Mouse (Mus musculus): ENCODE measurements around the gene Mis18a.

Mis18a gene

GRCm38 (mm10) chr16:90704161-90704825 lies 22.9 kb downstream of the Mis18a start:
- no peak for DNase-seq (ENCODE audit: low spot score in 2 of 2)

GRCm38 (mm10) chr16:90703646-90704045 lies 23.6 kb downstream of the Mis18a start:
- DNase-seq (ENCODE audit: low spot score in 2 of 2), result no peak

- DNase-seq (ENCODE audit: low spot score in 2 of 2), result no peak
These were observed 25.7 kb downstream of the Mis18a start for GRCm38 (mm10) chr16:90701541-90701940.

GRCm38 (mm10) chr16:90699390-90699789 lies 27.8 kb downstream of the Mis18a start:
- no peak for DNase-seq (ENCODE audit: low spot score in 2 of 2)

- no peak for DNase-seq (ENCODE audit: low spot score in 2 of 2)
These were observed 30.9 kb downstream of the Mis18a start for GRCm38 (mm10) chr16:90696306-90696705.

GRCm38 (mm10) chr16:90695121-90695520 lies 32.1 kb downstream of the Mis18a start:
- DNase-seq (ENCODE audit: low spot score in 2 of 2), result no peak

- no peak for DNase-seq (ENCODE audit: low spot score in 2 of 2)
These were observed 32.5 kb downstream of the Mis18a start for GRCm38 (mm10) chr16:90694719-90695118.

GRCm38 (mm10) chr16:90693625-90694024 lies 33.6 kb downstream of the Mis18a start:
- no peak for DNase-seq (ENCODE audit: low spot score in 2 of 2)

GRCm38 (mm10) chr16:90692704-90693385 lies 34.4 kb downstream of the Mis18a start:
- DNase-seq (ENCODE audit: low spot score in 2 of 2), result peak in 1 of 2 experiments; percentile 45

- DNase-seq (ENCODE audit: low spot score in 2 of 2), result no peak
These were observed 39.4 kb downstream of the Mis18a start for GRCm38 (mm10) chr16:90687687-90688263.

GRCm38 (mm10) chr16:90687011-90687410 lies 40.2 kb downstream of the Mis18a start:
- DNase-seq (ENCODE audit: low spot score in 2 of 2), result no peak

- DNase-seq (ENCODE audit: low spot score in 2 of 2), result no peak
These were observed 43.1 kb downstream of the Mis18a start for GRCm38 (mm10) chr16:90684092-90684491.

- DNase-seq (ENCODE audit: low spot score in 2 of 2), result no peak
These were observed 47.2 kb downstream of the Mis18a start for GRCm38 (mm10) chr16:90679984-90680383.

- no peak for DNase-seq (ENCODE audit: low spot score in 2 of 2)
These were observed 48.4 kb downstream of the Mis18a start for GRCm38 (mm10) chr16:90678820-90679219.

GRCm38 (mm10) chr16:90676920-90677574 lies 50.2 kb downstream of the Mis18a start:
- peak in 1 of 2 experiments; percentile 36 for DNase-seq (ENCODE audit: low spot score in 2 of 2)

GRCm38 (mm10) chr16:90674651-90675050 lies 52.6 kb downstream of the Mis18a start:
- no peak for DNase-seq (ENCODE audit: low spot score in 2 of 2)

GRCm38 (mm10) chr16:90673507-90674354 lies 53.5 kb downstream of the Mis18a start:
- no peak for DNase-seq (ENCODE audit: low spot score in 2 of 2)

Measured in right cerebral cortex, postnatal 36 days (tissue).